Mouse (Mus musculus) v-Abl transformed pro-B cells (cell line): Measurements from ENCODE around the gene Arvcf.

ENCODE experiments used
- in situ Hi-C, 2 experiments: fragments of 400-800 bp; cut with MboI; formaldehyde crosslinking; loops; one replicate each; pipeline ENCODE4 v1.15.1; 2025; ENCODE audit not compliant: unreplicated experiment in 2 of 2

Gene Arvcf

DNA sequence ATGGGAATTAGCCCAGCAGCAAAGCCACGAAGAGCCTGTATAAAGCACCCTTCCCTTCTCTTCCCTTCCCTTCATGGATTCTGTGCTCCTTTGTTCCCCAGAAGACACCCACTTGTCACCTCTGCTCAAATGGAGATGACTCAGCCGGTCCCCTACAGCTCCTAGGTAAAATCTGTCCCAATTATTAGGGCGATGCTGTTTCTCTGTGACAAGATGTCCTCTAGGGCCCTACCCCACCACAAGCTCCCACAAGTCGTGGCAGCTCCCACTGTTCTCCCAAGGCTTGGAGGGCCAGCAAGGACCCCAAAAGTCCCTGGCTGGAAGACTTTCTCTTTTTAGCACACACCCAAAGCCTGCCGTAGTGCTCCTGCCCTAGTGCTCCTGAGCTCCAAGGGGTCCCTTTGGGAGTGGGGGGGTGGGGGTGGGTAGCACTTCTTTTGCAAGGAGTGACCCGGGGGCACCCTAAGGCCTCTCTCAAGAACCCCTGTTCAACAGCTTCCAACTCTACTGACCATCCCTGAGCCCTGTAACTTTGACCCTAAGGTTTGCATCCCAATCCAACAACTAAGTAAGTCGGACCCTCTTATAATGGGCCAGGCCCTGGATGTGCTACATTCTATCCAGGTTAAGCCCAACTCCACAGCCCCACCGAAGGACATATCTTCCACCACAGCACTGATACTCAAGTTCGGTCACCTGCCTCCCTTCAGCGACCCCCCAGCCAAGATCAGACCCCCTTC lies 77.7 kb downstream of the Arvcf start:
- in situ Hi-C loops: loop anchor here in 1 of 2 experiments (25.0 kb wide), 1 partner anchor 862 kb away; no protein-coding TSS in a partner anchor

GRCm38 (mm10) chr16:18426215-18426791 lies 78.3 kb downstream of the Arvcf start, which contains the start of gene Txnrd2:
Txnrd2 (plus strand) TSS chr16:18426384.
- in situ Hi-C loops: loop anchor here in 1 of 2 experiments (25.0 kb wide), 1 partner anchor 861 kb away; no protein-coding TSS in a partner anchor

DNA sequence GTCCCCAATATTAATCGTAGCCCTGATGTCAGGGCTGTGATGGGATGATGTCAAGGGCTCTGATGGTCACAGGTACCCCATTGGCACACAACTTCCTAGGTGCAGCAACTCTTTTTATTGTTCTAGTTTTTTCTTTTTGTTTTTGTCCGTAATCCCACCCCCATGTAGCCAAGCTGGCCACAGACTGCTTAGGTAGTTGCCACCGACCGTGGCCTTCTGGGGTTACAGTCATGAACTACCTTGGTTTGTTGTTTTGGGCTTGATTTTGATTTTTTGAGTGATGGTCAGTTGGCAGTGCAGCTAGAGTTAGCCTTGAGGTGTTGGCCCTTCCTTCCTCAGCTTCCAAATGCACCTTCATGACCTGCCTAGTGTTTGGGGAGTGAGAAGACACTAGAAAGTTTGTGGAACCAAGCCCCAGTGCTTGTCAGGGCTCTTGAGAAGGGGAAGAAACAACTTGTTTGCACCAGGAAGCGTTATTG lies 78.9 kb downstream of the Arvcf start, which contains the start of gene Comt:
TSS of gene Comt (minus strand) at position 51 of the 479 bp plus-strand sequence.
- in situ Hi-C loops: loop anchor here in 1 of 2 experiments (25.0 kb wide), 1 partner anchor 860 kb away; no protein-coding TSS in a partner anchor

DNA sequence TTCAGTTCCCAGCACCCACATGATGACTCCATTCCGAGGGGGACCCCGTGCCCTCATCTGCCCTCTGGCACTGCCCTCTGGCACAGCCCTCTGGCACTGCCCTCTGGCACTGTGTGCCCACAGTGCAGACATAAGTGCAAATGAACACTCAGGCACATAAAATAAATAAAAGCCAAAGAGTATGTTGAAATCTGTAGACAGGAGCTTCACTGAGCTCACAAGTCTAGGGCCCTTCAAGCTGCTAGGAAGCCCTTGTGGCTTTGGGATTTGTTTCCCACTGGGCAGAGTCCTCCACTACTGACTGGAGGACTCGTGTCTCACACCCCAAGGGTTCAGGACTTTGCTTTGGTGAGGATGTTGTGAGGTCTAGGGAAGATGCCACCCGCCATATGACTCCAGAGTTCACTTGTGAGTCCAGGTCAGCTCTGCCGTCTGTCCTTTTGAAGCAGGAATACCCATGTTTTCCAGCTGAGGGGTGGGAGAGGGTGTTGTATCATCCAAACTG lies 80.1 kb downstream of the Arvcf start:
- in situ Hi-C loops: loop anchor here in 1 of 2 experiments (25.0 kb wide), 1 partner anchor 859 kb away; no protein-coding TSS in a partner anchor

DNA sequence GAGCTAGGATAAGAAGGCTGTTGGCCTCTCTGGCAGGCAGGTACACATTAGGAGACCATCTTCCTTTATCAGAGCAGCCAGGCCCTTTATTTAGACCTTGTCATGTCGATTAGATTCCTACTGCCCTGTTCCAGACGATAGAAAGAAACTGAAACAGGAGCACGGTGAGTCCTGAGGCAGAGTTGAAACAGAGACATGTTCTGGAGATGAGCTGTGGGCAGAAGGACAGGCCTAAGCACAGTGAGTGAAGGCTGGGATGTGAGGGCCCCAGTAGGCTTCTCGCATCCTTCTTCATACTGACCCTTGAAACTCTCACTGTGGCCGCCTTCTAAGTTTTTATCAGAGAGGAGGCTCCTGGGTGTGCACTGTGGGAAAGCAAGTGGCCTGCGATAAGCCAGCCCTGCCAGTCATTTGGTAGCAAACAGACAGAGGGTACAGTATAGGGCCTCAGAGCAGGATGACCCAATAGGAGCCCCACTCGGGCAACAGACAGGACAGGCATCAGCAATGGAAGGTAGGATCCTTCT lies 80.6 kb downstream of the Arvcf start:
- in situ Hi-C loops: loop anchor here in 1 of 2 experiments (25.0 kb wide), 1 partner anchor 859 kb away; no protein-coding TSS in a partner anchor

- in situ Hi-C loops: loop anchor here in 1 of 2 experiments (25.0 kb wide), 1 partner anchor 858 kb away; no protein-coding TSS in a partner anchor
Measured at GRCm38 (mm10) chr16:18429641-18430040, 81.7 kb downstream of the Arvcf start.

GRCm38 (mm10) chr16:18430641-18431212 lies 82.7 kb downstream of the Arvcf start:
- in situ Hi-C loops: loop anchor here in 1 of 2 experiments (25.0 kb wide), 1 partner anchor 857 kb away; no protein-coding TSS in a partner anchor

DNA sequence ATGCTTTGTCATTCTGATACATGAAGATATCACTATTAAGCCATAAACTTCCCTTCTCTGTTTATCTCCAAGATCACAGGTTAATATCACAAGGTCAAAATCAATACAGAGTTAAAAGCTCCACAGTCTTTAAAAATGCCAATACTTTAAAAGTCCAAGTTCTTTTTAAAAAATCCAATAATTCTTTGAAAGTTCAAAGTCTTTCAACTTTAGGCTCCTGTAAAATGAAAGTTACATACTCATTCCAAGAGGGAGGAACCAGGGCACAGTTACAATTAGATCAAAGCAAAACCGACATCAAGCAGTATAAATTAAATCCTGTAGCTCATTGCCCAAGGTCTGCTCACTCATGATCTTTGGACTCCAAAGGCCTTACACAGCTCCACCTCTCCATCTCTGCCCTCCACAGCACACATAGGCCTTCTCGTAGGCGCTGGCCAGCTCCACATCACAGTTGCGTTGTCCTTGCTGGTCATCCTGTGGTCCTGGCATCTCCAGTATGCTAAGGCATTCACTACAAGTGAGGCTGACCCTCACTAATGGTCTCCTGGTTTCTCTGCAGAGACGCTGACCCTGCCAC lies 85.4 kb downstream of the Arvcf start:
- in situ Hi-C loops: loop anchor here in 1 of 2 experiments (25.0 kb wide), 1 partner anchor 854 kb away; no protein-coding TSS in a partner anchor

- in situ Hi-C loops: loop anchor here in 1 of 2 experiments (25.0 kb wide), 1 partner anchor 851 kb away; no protein-coding TSS in a partner anchor
Measured at GRCm38 (mm10) chr16:18436128-18436527, 88.1 kb downstream of the Arvcf start.

DNA sequence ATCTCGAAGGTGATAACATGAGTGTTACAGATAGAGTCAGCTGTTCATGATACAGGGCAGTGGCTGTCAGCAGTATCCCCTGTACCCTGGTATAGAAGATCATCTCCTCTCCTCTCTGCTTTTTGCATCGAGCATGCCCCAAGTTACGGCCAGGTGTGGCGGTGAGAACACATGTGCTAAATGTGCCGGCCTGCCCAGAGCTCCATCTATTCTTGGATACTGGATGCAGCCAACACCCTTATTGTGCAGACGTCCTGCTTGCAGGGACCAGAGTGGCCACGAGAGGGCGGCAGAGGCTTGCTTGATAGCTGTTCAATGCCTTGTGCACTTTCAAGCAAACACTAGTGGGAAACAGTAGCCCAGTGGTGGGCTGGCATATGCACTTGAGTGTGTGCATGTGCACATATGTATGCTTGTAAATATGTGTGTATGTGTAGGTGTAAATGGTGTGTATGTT lies 95.4 kb downstream of the Arvcf start:
- in situ Hi-C loops: loop anchor here (5.0 to 25.0 kb wide), 3 partner anchors 51 to 844 kb away; partner anchors contain the start of genes Gnb1l (in 1 of the 2) and Rtl10 (in 1 of the 2)

DNA sequence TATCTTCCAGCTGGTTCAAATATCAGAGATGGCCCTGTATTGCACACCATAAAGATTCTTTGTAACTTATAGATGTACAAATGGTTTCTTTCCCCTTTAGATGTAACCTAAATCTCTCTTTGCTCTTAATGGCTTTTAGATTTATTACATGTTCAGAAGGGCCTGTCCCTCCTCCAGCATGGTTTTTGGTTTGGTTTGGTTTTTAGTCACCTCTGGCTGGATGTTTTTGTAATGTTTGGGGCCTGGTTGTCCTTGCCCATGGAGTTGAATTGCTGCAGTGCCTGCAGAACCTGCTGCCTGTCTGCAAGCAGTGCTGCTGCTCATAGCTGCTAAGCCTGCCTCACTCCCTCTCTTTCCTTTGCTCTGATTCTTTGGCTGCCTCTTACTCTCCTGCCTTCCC lies 99.3 kb downstream of the Arvcf start:
- in situ Hi-C loops: loop anchor here (10.0 to 25.0 kb wide), 2 partner anchors 48 to 840 kb away; partner anchors contain the start of genes Gnb1l (in 1 of the 2) and Rtl10 (in 1 of the 2)

- in situ Hi-C loops: loop anchor here (10.0 to 25.0 kb wide), 2 partner anchors 47 to 839 kb away; partner anchors contain the start of genes Gnb1l (in 1 of the 2) and Rtl10 (in 1 of the 2)
Measured at GRCm38 (mm10) chr16:18448104-18448503, 100.1 kb downstream of the Arvcf start.

- in situ Hi-C loops: loop anchor here (10.0 to 25.0 kb wide), 2 partner anchors 46 to 838 kb away; partner anchors contain the start of genes Gnb1l (in 1 of the 2) and Rtl10 (in 1 of the 2)
Measured at GRCm38 (mm10) chr16:18449005-18449404, 101.0 kb downstream of the Arvcf start.

GRCm38 (mm10) chr16:18451486-18452181 lies 103.7 kb downstream of the Arvcf start:
- in situ Hi-C loops: no loop called here

- in situ Hi-C loops: no loop called here
Measured at GRCm38 (mm10) chr16:18452361-18452862, 104.4 kb downstream of the Arvcf start.

- in situ Hi-C loops: no loop called here
Measured at GRCm38 (mm10) chr16:18453846-18454245, 105.9 kb downstream of the Arvcf start.

GRCm38 (mm10) chr16:18455407-18455806 lies 107.4 kb downstream of the Arvcf start:
- in situ Hi-C loops: no loop called here
